Mouse (Mus musculus) brain, embryonic 14.5 days (tissue): Measurements from ENCODE around the gene Gm13283. TPM values are rescaled to one million over a fixed set of nuclear protein-coding genes. Genes with fewer than 3 reads are reported as not detected.
"Not testable (repeated sequence)": the region's sequence is repeated elsewhere in the genome, so short reads cannot be mapped to it uniquely, and the experiment has no call there.

Experiments
- DNase-seq: peaks from one replicate; pipeline ENCODE4 v3.0.0-alpha.2; 2011; ENCODE audit warnings: low read depth
- CTCF ChIP-seq: fragments of 200-500 bp; IDR thresholded peaks from 2 replicates; pipeline ENCODE4 v1.5.1; 2012; ENCODE audit warnings: inconsistent platforms, mild to moderate bottlenecking, moderate library complexity, borderline replicate concordance; ENCODE audit not compliant: insufficient read depth, insufficient read length; ENCODE audit errors: extremely low read depth
- POLR2A ChIP-seq: fragments of 200-500 bp; IDR thresholded peaks from 2 replicates; pipeline ENCODE4 v1.6.1; 2012; ENCODE audit warnings: mild to moderate bottlenecking, inconsistent platforms, borderline replicate concordance; ENCODE audit not compliant: poor library complexity, insufficient read depth, insufficient read length, severe bottlenecking; ENCODE audit errors: extremely low read depth
- polyA plus RNA-seq: library from polyadenylated mRNA; depleted of rRNA; stranded (reverse); fragments of >200 nt; gene quantifications from 2 replicates; pipeline ENCODE4 v1.2.3, GENCODE M21; 2012

The Gm13283 gene
- polyA plus RNA-seq, 1 experiment, result not detected

- no peak for DNase-seq
- TF ChIP-seq CTCF, result peak; percentile 7; the same call in 1 of the 2 replicates
- no peak for TF ChIP-seq POLR2A
Measured at GRCm38 (mm10) chr4:88742771-88743371, 17.0 kb upstream of the Gm13283 start.

- TF ChIP-seq CTCF (no peak), POLR2A (no peak)
- no peak for DNase-seq
Measured at GRCm38 (mm10) chr4:88744207-88744606, 15.7 kb upstream of the Gm13283 start.

DNA sequence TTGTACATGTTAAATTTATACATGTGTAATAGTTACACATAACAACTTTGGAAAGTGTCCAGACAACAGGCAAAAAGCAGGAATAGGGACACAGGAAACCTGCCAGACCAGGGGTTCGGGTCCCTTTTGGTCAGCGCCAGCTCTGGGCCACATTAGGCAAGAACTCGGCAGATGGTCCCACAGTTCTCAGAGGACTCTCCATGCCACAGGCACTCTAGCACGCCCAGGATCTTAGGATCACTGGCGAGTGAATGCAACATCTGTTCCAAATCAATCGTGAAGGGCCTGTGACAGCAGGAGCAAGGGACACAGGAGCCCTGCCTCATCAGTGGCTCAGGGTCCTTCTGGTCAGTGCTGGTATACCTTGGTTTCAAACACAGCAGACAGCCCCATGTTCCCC lies 10.0 kb upstream of the Gm13283 start:
- TF ChIP-seq CTCF, result no peak
- no peak for TF ChIP-seq POLR2A
- DNase-seq, result no peak

GRCm38 (mm10) chr4:88754818-88755340 lies 5.0 kb upstream of the Gm13283 start, which contains the start of gene Gm13271:
Gm13271 (plus strand) TSS chr4:88754868.
- DNase-seq, result not testable (repeated sequence)

- DNase-seq, result not testable (repeated sequence)
Measured at GRCm38 (mm10) chr4:88756581-88757513, 3.1 kb upstream of the Gm13283 start.

GRCm38 (mm10) chr4:88757628-88758031 lies 2.3 kb upstream of the Gm13283 start:
- peak; percentile 95 for DNase-seq
- TF ChIP-seq CTCF, result peak; percentile 67

DNA sequence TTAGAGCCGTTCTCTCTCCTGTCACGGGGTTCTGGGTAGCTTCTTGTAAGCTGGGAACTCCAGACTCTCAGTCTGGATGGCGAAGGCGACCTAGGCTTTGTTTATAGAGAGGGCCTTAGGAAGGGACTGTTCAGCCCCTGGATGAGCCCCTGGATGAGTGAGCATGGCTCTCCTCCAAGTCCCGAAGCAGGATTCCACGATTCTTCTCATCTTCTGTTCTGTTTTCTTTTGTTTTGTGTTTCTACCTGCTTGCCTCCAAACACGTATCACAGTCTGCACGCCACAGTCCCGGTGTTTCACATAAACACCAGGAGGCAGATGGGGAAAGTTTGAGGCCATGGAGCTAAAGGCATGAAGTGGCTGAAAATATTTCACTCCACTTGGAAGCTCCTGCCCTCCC lies 1.2 kb upstream of the Gm13283 start:
- not testable (repeated sequence) for DNase-seq

GRCm38 (mm10) chr4:88760431-88760830 lies 512 bp downstream of the Gm13283 start:
- DNase-seq, result peak; percentile 91

GRCm38 (mm10) chr4:88761776-88762175 lies 1.9 kb downstream of the Gm13283 start:
- not testable (repeated sequence) for DNase-seq

DNA sequence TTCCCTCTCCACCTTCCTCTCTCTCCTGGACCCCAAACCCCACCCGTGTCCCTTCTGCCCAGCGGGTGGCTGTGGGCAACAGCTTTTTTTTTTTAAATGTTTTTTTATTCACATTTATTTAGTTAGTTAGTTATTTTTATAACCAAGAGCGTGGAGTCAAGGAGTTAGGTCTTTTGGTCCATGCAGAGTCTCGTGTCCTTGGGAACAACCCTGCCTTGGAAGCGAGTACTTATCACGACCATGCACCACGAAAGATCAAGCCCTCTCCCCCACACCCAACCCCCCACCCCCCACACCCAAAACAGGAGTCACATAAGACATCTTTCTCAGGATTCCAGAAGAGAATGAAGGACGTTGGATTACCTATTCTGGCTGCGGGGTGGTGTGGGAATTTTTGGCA lies 2.4 kb downstream of the Gm13283 start:
- not testable (repeated sequence) for DNase-seq

DNA sequence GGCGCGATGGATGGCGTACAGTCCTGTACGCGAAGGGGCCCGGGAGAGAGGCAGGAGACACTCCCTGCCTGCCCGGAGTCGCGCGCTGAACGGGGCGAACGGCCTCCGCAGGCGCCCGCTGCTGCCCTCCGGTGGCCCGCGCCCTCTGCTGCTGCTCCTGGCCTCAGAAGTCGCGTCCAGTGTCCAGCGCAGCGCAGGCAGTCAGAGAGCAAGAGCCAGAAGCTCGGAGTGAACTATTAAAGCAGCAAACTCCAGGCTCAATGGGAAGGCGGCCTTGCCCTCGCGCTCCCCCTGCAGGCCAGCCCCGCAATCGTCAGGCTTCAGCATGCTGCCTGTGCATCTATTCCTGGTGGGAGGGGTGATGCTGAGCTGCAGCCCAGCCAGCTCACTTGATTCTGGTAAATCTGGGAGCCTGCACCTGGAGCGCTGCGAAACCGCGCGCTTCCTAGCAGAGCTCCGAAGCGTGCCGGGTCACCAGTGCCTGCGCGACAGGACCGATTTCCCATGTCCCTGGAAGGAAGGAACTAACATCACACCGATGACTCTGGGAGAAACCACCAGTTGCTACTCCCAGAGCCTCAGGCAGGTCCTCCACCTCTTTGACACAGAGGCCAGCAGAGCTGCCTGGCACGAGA lies 3.6 kb downstream of the Gm13283 start:
- DNase-seq, result peak; percentile 81

- not testable (repeated sequence) for DNase-seq
Measured at GRCm38 (mm10) chr4:88773534-88773933, 13.6 kb downstream of the Gm13283 start, which contains the start of gene Gm13290. Gm13290 (plus strand) TSS chr4:88773834.

- DNase-seq, result not testable (repeated sequence)
Measured at GRCm38 (mm10) chr4:88776622-88777021, 16.7 kb downstream of the Gm13283 start, which contains the start of gene Gm13289. Gm13289 (plus strand) TSS chr4:88776922.

DNA sequence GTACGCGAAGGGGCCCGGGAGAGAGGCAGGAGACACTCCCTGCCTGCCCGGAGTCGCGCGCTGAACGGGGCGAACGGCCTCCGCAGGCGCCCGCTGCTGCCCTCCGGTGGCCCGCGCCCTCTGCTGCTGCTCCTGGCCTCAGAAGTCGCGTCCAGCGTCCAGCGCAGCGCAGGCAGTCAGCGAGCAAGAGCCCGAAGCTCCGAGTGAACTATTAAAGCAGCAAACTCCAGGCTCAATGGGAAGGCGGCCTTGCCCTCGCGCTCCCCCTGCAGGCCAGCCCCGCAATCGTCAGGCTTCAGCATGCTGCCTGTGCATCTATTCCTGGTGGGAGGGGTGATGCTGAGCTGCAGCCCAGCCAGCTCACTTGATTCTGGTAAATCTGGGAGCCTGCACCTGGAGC lies 19.6 kb downstream of the Gm13283 start, which contains the start of gene Gm13272:
Gene Gm13272, plus strand, starts transcription at position 301 of the 400 bp plus-strand sequence.
- DNase-seq, result not testable (repeated sequence)

GRCm38 (mm10) chr4:88780320-88780719 lies 20.4 kb downstream of the Gm13283 start:
- not testable (repeated sequence) for DNase-seq

DNA sequence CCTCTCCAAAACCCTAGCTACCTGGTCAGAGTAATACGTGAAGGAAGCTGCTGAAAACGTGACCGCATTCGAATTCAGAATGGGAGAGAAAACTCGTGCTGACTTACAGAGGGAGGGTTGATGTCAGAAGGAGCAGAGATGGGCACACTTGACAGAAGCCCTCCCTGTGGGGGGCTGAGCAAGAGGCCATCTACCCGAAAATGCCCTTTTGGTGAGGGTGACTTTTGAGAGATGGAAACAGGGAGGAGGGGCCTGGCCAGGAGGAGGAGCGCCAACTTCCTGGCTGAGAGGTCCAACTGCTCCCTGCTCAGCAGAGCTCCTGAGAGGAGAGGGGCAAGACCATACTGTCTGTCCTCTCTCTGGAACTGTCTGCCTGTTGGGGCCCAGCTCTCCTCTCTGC lies 21.9 kb downstream of the Gm13283 start, which contains the start of gene Ifnz:
Gene Ifnz, plus strand, starts transcription at position 301 of the 400 bp plus-strand sequence.
- DNase-seq, result not testable (repeated sequence)

- not testable (repeated sequence) for DNase-seq
Measured at GRCm38 (mm10) chr4:88782335-88782734, 22.4 kb downstream of the Gm13283 start.

DNA sequence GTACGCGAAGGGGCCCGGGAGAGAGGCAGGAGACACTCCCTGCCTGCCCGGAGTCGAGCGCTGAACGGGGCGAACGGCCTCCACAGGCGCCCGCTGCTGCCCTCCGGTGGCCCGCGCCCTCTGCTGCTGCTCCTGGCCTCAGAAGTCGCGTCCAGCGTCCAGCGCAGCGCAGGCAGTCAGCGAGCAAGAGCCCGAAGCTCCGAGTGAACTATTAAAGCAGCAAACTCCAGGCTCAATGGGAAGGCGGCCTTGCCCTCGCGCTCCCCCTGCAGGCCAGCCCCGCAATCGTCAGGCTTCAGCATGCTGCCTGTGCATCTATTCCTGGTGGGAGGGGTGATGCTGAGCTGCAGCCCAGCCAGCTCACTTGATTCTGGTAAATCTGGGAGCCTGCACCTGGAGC lies 25.5 kb downstream of the Gm13283 start, which contains the start of gene Gm13276:
Gene Gm13276, plus strand, starts transcription at position 301 of the 400 bp plus-strand sequence.
- not testable (repeated sequence) for DNase-seq
